Mouse (Mus musculus): ENCODE data around the gene Iglon5.

GRCm38 (mm10) chr7:43489631-43490125 is at the start of gene Iglon5:
- TF ChIP-seq POLR2A (IDR thresholded peaks at IDR 0.05; ENCODE audit: borderline replicate concordance, insufficient read depth, low read length) (no peak), CTCF (IDR thresholded peaks at IDR 0.05; ENCODE audit: borderline replicate concordance, insufficient read depth, low read depth, low read length) (no peak)
